Mouse (Mus musculus): ENCODE results near the gene Kcnv2. TPM values are rescaled to one million over a fixed set of nuclear protein-coding genes. Genes with fewer than 3 reads are reported as not detected.

Kcnv2 gene
- polyA plus RNA-seq, 1 experiment, result not detected

GRCm38 (mm10) chr19:27385304-27385703 is 62.9 kb downstream of the Kcnv2 start:
- no peak overlapping the region for H3K27ac ChIP-seq (ENCODE audit: insufficient read depth, low read depth, low read length)
- H3K4me3 ChIP-seq (ENCODE audit: insufficient read depth, low read length), result no peak overlapping the region
- TF ChIP-seq POLR2A (IDR thresholded peaks at IDR 0.05; ENCODE audit: borderline replicate concordance, low read depth, low read length) (no peak), CTCF (IDR thresholded peaks at IDR 0.05; ENCODE audit: low read depth, low read length) (no peak)
- no peaks in the 10 kb centered on the region for H3K4me1 ChIP-seq (ENCODE audit: control insufficient read depth, insufficient read depth, low read length)

Other genes with a start within 250 kb of the Kcnv2 start
- gene Vldlr, start 106.1 kb upstream of the Kcnv2 start, polyA plus RNA-seq (2012; ENCODE audit: insufficient read depth, insufficient read length, missing spikeins), result 0.36 and 0.70 TPM in 2 replicates
- 39.6 and 50.2 TPM in 2 replicates for gene Pum3, start 107.2 kb downstream of the Kcnv2 start, polyA plus RNA-seq (2012; ENCODE audit: insufficient read depth, insufficient read length, missing spikeins)

Measured in bone marrow macrophage, adult 2 months (primary cell).